Mouse (Mus musculus) myocyte (in vitro differentiated cells): ENCODE measurements around the gene Col4a6.

Experiments
- CEBPB ChIP-seq: IDR thresholded peaks from 2 replicates; pipeline ENCODE4 v1.6.1; 2011; ENCODE audit warnings: mild to moderate bottlenecking, moderate library complexity; ENCODE audit not compliant: poor library complexity, insufficient read depth, severe bottlenecking
- E2F4 ChIP-seq: IDR thresholded peaks from one replicate; pipeline ENCODE4 v1.6.1; 2011; ENCODE audit warnings: mild to moderate bottlenecking, control low read depth, moderate library complexity; ENCODE audit not compliant: insufficient read depth
- MAX ChIP-seq: IDR thresholded peaks from one replicate; pipeline ENCODE4 v1.6.1; 2011; ENCODE audit warnings: low read depth, mild to moderate bottlenecking, control low read depth
- POLR2A ChIP-seq: IDR thresholded peaks from one replicate; pipeline ENCODE4 v1.6.1; 2011; ENCODE audit warnings: low read depth, mild to moderate bottlenecking, control low read depth, moderate library complexity; ENCODE audit not compliant: insufficient read length
- POLR2AphosphoS2 ChIP-seq: IDR thresholded peaks from one replicate; pipeline ENCODE4 v1.6.1; 2011; ENCODE audit warnings: low read depth, control low read depth; ENCODE audit not compliant: insufficient read length
- REST ChIP-seq: IDR thresholded peaks from one replicate; pipeline ENCODE4 v1.6.1; 2011; ENCODE audit warnings: mild to moderate bottlenecking, control low read depth, moderate library complexity; ENCODE audit not compliant: insufficient read depth, insufficient read length
- TCF12 ChIP-seq: IDR thresholded peaks from one replicate; pipeline ENCODE4 v1.6.1; 2011; ENCODE audit warnings: mild to moderate bottlenecking, control low read depth; ENCODE audit not compliant: poor library complexity, insufficient read depth, severe bottlenecking

DNA sequence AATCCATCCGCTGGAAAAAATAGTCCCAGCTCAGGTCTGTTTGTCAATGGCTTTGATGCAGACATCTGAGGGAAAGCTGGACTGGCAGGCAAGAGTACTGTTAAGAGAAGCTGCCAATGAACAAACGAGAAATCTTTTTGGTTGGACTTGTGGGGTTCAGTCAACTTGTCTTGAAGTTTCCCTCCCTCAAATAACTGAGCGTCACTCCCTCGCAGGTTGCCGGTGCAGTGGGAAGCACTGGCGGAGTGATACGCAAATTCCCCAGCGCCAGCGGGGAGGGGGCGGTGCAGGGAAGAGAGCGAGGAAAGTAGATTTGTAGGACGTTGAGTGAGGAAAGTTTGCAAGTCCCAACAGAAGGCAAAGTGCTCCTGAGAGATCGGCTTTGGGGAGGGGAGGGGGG lies 1.2 kb upstream of the Col4a6 start, which contains the start of gene Col4a5:
- no peak for TF ChIP-seq MAX
- TF ChIP-seq POLR2A, result no peak
- TF ChIP-seq POLR2AphosphoS2, result no peak
- TF ChIP-seq E2F4, result no peak
- TF ChIP-seq REST, result no peak
- TF ChIP-seq CEBPB, result no peak
- TF ChIP-seq TCF12, result no peak
